Comparison of ENCODE assay signal across 23 mouse cellular contexts in genomic region chr16:18327936-18328335, GRCm38 (mm10).
"Had no signal": no experiment of that assay in that cellular context is flagged by ENCODE, and none has a peak within 500 bp of the region (broad histone marks: within the 10 kb centered on the region; RNA-seq: fewer than 3 reads in every experiment).

No protein-coding gene starts in this region.

- H3K9ac ChIP-seq: hindbrain, embryonic 12.5 days; hindbrain, embryonic 14.5 days; intestine, embryonic 15.5 days; limb, embryonic 12.5 days; liver, embryonic 13.5 days; liver, embryonic 15.5 days; liver, postnatal 0 days had no signal

- H3K4me3 ChIP-seq: gastrocnemius, adult 2 months; hindbrain, embryonic 10.5 days; hindbrain, embryonic 12.5 days; intestine, embryonic 15.5 days; layer of hippocampus, adult 2 months; left cerebral cortex, adult 2 months; limb, embryonic 10.5 days; limb, embryonic 12.5 days; liver, embryonic 13.5 days; liver, embryonic 15.5 days had no signal

- H3K9me3 ChIP-seq: hindbrain, embryonic 10.5 days; hindbrain, embryonic 12.5 days; intestine, embryonic 15.5 days; limb, embryonic 10.5 days; limb, embryonic 12.5 days; liver, embryonic 13.5 days; liver, embryonic 15.5 days had no signal

- H3K27ac ChIP-seq: gastrocnemius, adult 2 months; hindbrain, embryonic 10.5 days; hindbrain, embryonic 12.5 days; hindbrain, embryonic 14.5 days; intestine, embryonic 15.5 days; layer of hippocampus, adult 2 months; left cerebral cortex, adult 2 months; limb, embryonic 10.5 days; limb, embryonic 12.5 days; liver, embryonic 13.5 days; liver, embryonic 15.5 days had no signal

- H3K4me1 ChIP-seq: hindbrain, embryonic 12.5 days; intestine, embryonic 15.5 days; limb, embryonic 10.5 days; limb, embryonic 12.5 days; liver, embryonic 13.5 days; liver, embryonic 15.5 days had no signal

- H3K36me3 ChIP-seq: intestine, embryonic 15.5 days; limb, embryonic 10.5 days; limb, embryonic 12.5 days had no signal

- ATAC-seq: hindbrain, embryonic 16.5 days; inflammation-experienced regulatory T-cells, adult 6 months; intestine, embryonic 15.5 days; intestine, postnatal 0 days; liver, postnatal 0 days had no signal

- DNase-seq: gastrocnemius, adult 2 months; gastrocnemius, postnatal 10 days; gastrocnemius, postnatal 25 days; heart, adult 18-20 months; heart, postnatal 14 days; kidney, postnatal 14 days; liver; liver, embryonic 13.5 days; liver, postnatal 0 days had no signal

- H3K27me3 ChIP-seq: hindbrain, embryonic 12.5 days; intestine, embryonic 15.5 days; limb, embryonic 12.5 days; liver, embryonic 13.5 days; liver, embryonic 15.5 days had no signal

- H3K4me2 ChIP-seq: heart, embryonic 11.5 days; hindbrain, embryonic 12.5 days; hindbrain, embryonic 14.5 days; intestine, embryonic 15.5 days; limb, embryonic 12.5 days; liver, embryonic 11.5 days; liver, embryonic 13.5 days; liver, embryonic 15.5 days had no signal
